Mouse (Mus musculus): Measurements from ENCODE around the gene Ccdc124. TPM values are rescaled to one million over a fixed set of nuclear protein-coding genes. Genes with fewer than 3 reads are reported as not detected.
A peak's percentile ranks its signal among the peaks of the same experiment; 100 is the strongest.

Ccdc124 gene
- polyA plus RNA-seq, 1 experiment from 2014 or later = 176 TPM

DNA sequence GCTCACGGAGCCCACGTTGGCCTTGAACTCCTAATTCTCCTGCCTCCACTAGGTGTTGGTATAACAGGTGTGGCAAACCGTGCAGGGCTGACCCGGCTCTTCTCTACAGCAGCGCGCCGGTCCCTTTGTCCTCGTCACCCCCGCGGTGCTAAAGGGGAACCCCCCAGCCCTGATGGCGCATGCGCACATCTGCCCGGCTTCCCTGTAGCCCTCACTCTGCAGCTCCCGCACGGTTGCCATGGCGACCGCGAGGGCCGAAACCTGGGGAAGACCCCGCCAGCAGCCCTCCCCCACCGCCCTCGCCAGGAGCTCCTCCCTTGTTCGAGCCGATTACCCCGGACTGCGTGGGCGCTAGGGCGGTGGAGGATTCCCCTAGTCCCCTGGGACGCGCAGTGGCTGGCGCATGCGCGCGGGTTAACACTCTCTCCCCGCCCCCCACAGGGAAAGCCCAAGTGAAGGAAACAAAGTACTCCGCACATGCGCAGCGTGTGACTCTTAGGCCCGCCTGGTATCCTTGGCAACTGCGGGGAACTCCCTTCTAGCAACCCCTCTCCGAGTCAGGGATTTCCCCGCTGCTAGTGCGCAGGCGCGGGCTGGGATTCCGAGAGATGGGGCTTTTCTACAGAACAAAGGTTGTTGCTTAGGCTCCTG, 8.3 kb downstream of the Ccdc124 start:
- Histone ChIP-seq H3K4me3 (peak overlapping the region; percentile 48), H3K36me3 (peaks cover 6% of the 10 kb centered on the region; the same call in 1 of the 2 replicates), H3K9ac (peak overlapping the region; percentile 56), H3K27me3 (no peaks in the 10 kb centered on the region), H3K4me1 (replicated peaks) (peaks cover 72% of the 10 kb centered on the region), H3K4me2 (peak overlapping the region; percentile 94), H3K9me3 (no peaks in the 10 kb centered on the region), H3K27ac (replicated peaks) (peak overlapping the region; percentile 95)
- WGBS = 0% methylated on average over 46 of the region's 46 CpGs
- ATAC-seq (ENCODE audit: low FRiP score, low read depth) = peak; percentile 89

- Histone ChIP-seq H3K36me3 (peaks cover 6% of the 10 kb centered on the region; the same call in 1 of the 2 replicates), H3K4me1 (replicated peaks) (peaks cover 70% of the 10 kb centered on the region), H3K27me3 (no peaks in the 10 kb centered on the region), H3K9me3 (no peaks in the 10 kb centered on the region), H3K27ac (replicated peaks) (peak overlapping the region; percentile 95), H3K9ac (peak overlapping the region; percentile 56), H3K4me2 (peak overlapping the region; percentile 94), H3K4me3 (peak overlapping the region; percentile 48)
- peak; percentile 17 for ATAC-seq (ENCODE audit: low FRiP score, low read depth)
- under 1% methylated on average over 24 of the region's 24 CpGs for WGBS
Measured at GRCm38 (mm10) chr8:70864712-70865221, 9.0 kb downstream of the Ccdc124 start.

- Histone ChIP-seq H3K4me2 (peak overlapping the region; percentile 94), H3K27me3 (no peaks in the 10 kb centered on the region), H3K4me3 (peak overlapping the region; percentile 48), H3K36me3 (peaks cover 6% of the 10 kb centered on the region; the same call in 1 of the 2 replicates), H3K9me3 (no peaks in the 10 kb centered on the region), H3K9ac (peak overlapping the region; percentile 56), H3K27ac (replicated peaks) (peak overlapping the region; percentile 95), H3K4me1 (replicated peaks) (peaks cover 64% of the 10 kb centered on the region)
- under 1% methylated on average over 46 of the region's 46 CpGs for WGBS
- no peak for ATAC-seq (ENCODE audit: low FRiP score, low read depth)
Measured at GRCm38 (mm10) chr8:70863956-70864711, 9.6 kb downstream of the Ccdc124 start.

GRCm38 (mm10) chr8:70862824-70863641, 10.7 kb downstream of the Ccdc124 start, which contains the start of gene Kcnn1:
Gene Kcnn1, minus strand, starts transcription at chr8:70863258.
- H3K9me3 ChIP-seq = no peaks in the 10 kb centered on the region
- peak within 1 kb of the TSS; percentile 95 for H3K27ac ChIP-seq (replicated peaks)
- H3K4me1 ChIP-seq (replicated peaks) = peaks cover 56% of the 10 kb centered on the region
- H3K36me3 ChIP-seq = peaks cover 5% of the 10 kb centered on the region; the same call in 1 of the 2 replicates
- under 1% methylated on average over 55 of the region's 55 CpGs for WGBS
- ATAC-seq (ENCODE audit: low FRiP score, low read depth) = no peak
- H3K27me3 ChIP-seq = no peaks in the 10 kb centered on the region
- H3K4me2 ChIP-seq = peak within 1 kb of the TSS; percentile 94
- peak within 1 kb of the TSS; percentile 48 for H3K4me3 ChIP-seq
- H3K9ac ChIP-seq = peak within 1 kb of the TSS; percentile 56

- ATAC-seq (ENCODE audit: low FRiP score, low read depth) = no peak
- Histone ChIP-seq H3K4me1 (replicated peaks) (peaks cover 43% of the 10 kb centered on the region), H3K4me3 (no peak overlapping the region), H3K4me2 (peak overlapping the region; percentile 85), H3K36me3 (no peaks in the 10 kb centered on the region), H3K27me3 (no peaks in the 10 kb centered on the region), H3K9me3 (no peaks in the 10 kb centered on the region), H3K9ac (no peak overlapping the region), H3K27ac (replicated peaks) (no peak overlapping the region)
- WGBS = 14% methylated on average over 4 of the region's 4 CpGs
Measured at GRCm38 (mm10) chr8:70857516-70857915, 16.2 kb downstream of the Ccdc124 start.

DNA sequence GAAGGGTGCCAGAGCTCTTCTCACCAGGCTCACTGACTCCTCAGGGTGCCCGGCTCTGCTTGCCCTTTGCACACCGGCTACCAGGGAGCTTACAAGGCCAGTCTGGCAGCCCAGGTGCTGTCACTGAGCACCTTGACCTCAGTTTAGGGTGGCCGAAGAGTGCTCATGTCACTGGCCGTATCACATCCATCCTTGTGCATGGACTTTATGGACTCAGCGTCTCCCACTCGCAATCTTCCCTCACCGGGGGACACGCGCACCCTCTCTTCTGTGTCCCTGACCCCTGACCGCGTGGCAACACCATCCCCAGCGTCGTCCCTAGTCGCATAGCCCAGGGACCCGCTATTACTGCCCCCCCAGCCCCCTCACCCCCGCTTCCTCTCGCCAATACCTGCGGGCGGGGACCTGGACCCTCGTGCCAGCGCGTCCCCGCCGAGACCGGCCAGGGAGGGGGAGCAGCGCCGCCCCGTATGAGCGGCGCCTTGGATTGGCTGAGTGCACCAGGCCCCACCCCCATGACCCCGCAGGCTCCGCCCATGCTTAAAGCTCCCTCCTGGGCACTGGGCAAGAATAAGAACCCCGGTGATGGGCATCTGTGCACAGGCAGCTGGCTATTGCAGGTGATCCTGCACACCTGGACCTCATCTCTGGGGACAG, 17.1 kb downstream of the Ccdc124 start:
- Histone ChIP-seq H3K27me3 (no peaks in the 10 kb centered on the region), H3K4me1 (replicated peaks) (peaks cover 35% of the 10 kb centered on the region), H3K27ac (replicated peaks) (no peak overlapping the region), H3K36me3 (no peaks in the 10 kb centered on the region), H3K9ac (peak overlapping the region; percentile 53), H3K9me3 (no peaks in the 10 kb centered on the region), H3K4me2 (peak overlapping the region; percentile 85), H3K4me3 (peak overlapping the region; percentile 53)
- 7% methylated on average over 31 of the region's 33 CpGs for WGBS
- ATAC-seq (ENCODE audit: low FRiP score, low read depth) = peak; percentile 82

DNA sequence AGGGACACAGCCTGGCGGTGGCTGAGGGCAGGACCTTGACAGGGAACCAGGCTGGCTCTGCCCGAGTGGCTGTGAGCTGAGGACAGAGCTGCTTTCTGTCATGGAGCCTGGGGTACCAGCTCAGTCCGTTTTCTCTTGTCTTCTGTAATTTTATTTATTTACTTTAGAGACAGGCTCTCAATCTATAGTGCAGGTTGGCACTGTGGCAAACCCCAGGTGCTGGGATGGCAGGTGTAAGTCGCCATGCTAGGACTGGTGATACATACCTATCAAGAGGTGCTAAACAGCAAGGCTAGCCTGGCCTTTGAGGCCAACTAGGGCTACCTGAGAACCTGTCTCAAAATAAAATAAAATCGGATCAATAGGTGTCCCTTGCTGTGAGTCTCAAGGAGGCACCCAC, 17.7 kb downstream of the Ccdc124 start:
- Histone ChIP-seq H3K9ac (no peak overlapping the region), H3K36me3 (no peaks in the 10 kb centered on the region), H3K4me2 (peak overlapping the region; percentile 85), H3K27ac (replicated peaks) (no peak overlapping the region), H3K4me3 (no peak overlapping the region), H3K4me1 (replicated peaks) (peaks cover 31% of the 10 kb centered on the region), H3K9me3 (no peaks in the 10 kb centered on the region), H3K27me3 (no peaks in the 10 kb centered on the region)
- WGBS = 70% methylated on average over 5 of the region's 5 CpGs
- ATAC-seq (ENCODE audit: low FRiP score, low read depth) = no peak

- no peak for ATAC-seq (ENCODE audit: low FRiP score, low read depth)
- 97% methylated on average over 2 of the region's 2 CpGs for WGBS
Measured at GRCm38 (mm10) chr8:70853863-70854262, 19.9 kb downstream of the Ccdc124 start.

DNA sequence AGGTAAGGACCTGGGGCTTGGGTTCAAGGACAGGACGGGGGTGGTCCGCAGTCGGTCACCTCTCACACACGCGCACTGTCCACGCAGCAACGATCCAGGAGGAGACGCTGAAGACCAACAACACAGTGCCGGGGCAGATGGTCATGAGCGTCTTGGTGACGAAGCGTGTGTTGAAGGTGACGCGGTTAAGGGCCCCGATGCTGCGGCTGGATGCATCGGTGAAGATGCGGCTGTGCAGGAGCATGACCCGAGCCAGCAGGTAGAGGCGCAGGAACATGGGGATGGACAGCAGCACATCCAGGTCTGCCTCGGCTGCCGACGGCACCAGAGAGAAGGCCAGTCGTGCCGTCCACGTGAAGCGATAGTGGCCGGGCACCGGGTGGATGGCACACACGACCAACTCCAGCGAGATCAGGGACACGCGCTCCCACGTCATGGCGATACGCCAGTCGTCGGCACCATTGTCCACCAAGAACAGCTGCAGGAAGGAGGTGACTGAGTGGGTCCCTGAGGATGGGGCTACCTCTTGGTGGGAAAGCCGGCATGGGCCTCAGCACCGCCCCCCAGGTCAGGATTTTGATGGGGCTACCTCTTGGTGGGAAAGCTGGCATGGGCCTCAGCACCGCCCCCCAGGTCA, 21.0 kb downstream of the Ccdc124 start:
- no peak overlapping the region for H3K9ac ChIP-seq
- no peaks in the 10 kb centered on the region for H3K9me3 ChIP-seq
- H3K36me3 ChIP-seq = no peaks in the 10 kb centered on the region
- H3K27ac ChIP-seq (replicated peaks) = no peak overlapping the region
- H3K4me3 ChIP-seq = no peak overlapping the region
- ATAC-seq (ENCODE audit: low FRiP score, low read depth) = no peak
- H3K4me2 ChIP-seq = no peak overlapping the region
- no peaks in the 10 kb centered on the region for H3K27me3 ChIP-seq
- H3K4me1 ChIP-seq (replicated peaks) = peaks cover 25% of the 10 kb centered on the region
- 93% methylated on average over 41 of the region's 41 CpGs for WGBS

More at GRCm38 (mm10) chr8:70853863-70854262, 19.9 kb downstream of the Ccdc124 start:
- Histone ChIP-seq H3K9me3 (no peaks in the 10 kb centered on the region), H3K4me2 (no peak overlapping the region), H3K27ac (replicated peaks) (no peak overlapping the region), H3K36me3 (no peaks in the 10 kb centered on the region), H3K4me3 (no peak overlapping the region), H3K27me3 (no peaks in the 10 kb centered on the region), H3K9ac (no peak overlapping the region), H3K4me1 (replicated peaks) (peaks cover 31% of the 10 kb centered on the region)

DNA sequence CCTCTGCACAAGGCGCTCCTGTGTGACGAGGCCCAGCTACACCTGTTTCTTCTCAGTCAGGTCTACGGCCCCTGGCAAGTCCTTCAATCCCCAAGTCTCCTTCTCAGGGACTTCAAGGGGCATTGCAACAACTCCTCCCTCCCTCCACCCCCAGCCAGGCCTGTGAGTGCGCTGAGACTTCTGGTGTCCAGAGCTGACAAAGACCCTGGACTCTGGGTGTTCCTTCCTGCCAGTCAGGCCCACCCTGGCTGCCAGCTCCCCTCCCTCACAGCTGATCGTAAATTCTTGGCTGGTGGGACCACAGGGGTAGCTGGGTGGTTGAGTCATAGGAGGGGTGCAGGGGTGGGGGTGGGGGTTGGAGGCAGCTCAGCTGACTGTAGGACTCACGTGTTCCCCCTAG, 21.9 kb downstream of the Ccdc124 start:
- H3K27ac ChIP-seq (replicated peaks) = no peak overlapping the region
- no peak overlapping the region for H3K4me2 ChIP-seq
- H3K4me3 ChIP-seq = no peak overlapping the region
- ATAC-seq (ENCODE audit: low FRiP score, low read depth) = no peak
- no peak overlapping the region for H3K9ac ChIP-seq
- H3K36me3 ChIP-seq = no peaks in the 10 kb centered on the region
- H3K4me1 ChIP-seq (replicated peaks) = peaks cover 16% of the 10 kb centered on the region
- H3K9me3 ChIP-seq = no peaks in the 10 kb centered on the region
- no peaks in the 10 kb centered on the region for H3K27me3 ChIP-seq
- WGBS = 63% methylated on average over 6 of the region's 6 CpGs

GRCm38 (mm10) chr8:70850947-70851346, 22.8 kb downstream of the Ccdc124 start:
- H3K27ac ChIP-seq (replicated peaks) = no peak overlapping the region
- no peak overlapping the region for H3K4me3 ChIP-seq
- H3K27me3 ChIP-seq = no peaks in the 10 kb centered on the region
- no peaks in the 10 kb centered on the region for H3K9me3 ChIP-seq
- no peaks in the 10 kb centered on the region for H3K36me3 ChIP-seq
- no peak overlapping the region for H3K4me2 ChIP-seq
- ATAC-seq (ENCODE audit: low FRiP score, low read depth) = no peak
- H3K9ac ChIP-seq = no peak overlapping the region
- peaks cover 9% of the 10 kb centered on the region; the same call in 1 of the 2 replicates for H3K4me1 ChIP-seq (replicated peaks)
- 81% methylated on average over 4 of the region's 4 CpGs for WGBS
